Mouse (Mus musculus) CH12.LX (cell line): ENCODE measurements around the gene Card9. TPM values are rescaled to one million over a fixed set of nuclear protein-coding genes. Genes with fewer than 3 reads are reported as not detected.

Source experiments
- DNase-seq: peaks from one replicate; pipeline ENCODE4 v3.0.0-alpha.2; 2013; ENCODE audit errors: extremely low read depth
- H3K27ac ChIP-seq: 2 replicates; pipeline ENCODE4 v1.5.1; 2012; ENCODE audit warnings: low read depth, mild to moderate bottlenecking, control low read depth, moderate library complexity; ENCODE audit not compliant: insufficient read depth
- H3K27me3 ChIP-seq: replicated peaks from 2 replicates; pipeline ENCODE3; 2012; ENCODE audit warnings: inconsistent platforms
- H3K36me3 ChIP-seq, 2 experiments: replicated peaks in 1 of 2; 2 replicates each; pipeline versions ENCODE3 to v1.6.1; 2012; ENCODE audit warnings: inconsistent platforms in 1 of 2, low read length in 1 of 2, mild to moderate bottlenecking in 1 of 2, mixed read lengths in 1 of 2, moderate library complexity in 1 of 2; ENCODE audit not compliant: control insufficient read depth in 1 of 2, insufficient read depth in 1 of 2
- H3K4me1 ChIP-seq, 2 experiments: 2 replicates each; pipeline ENCODE4 v1.6.1; 2012; ENCODE audit warnings: inconsistent platforms in 1 of 2, moderate library complexity in 1 of 2; ENCODE audit not compliant: insufficient read depth in 2 of 2, control insufficient read depth in 1 of 2
- H3K4me2 ChIP-seq: 2 replicates; pipeline ENCODE4 v1.6.1; 2012; ENCODE audit warnings: low read depth, mild to moderate bottlenecking, control low read depth; ENCODE audit not compliant: poor library complexity, insufficient read depth, severe bottlenecking
- H3K4me3 ChIP-seq, 3 experiments: fragments of 150-350 bp in 1 of 3; sonication (generic) in 1 of 3; replicated peaks in 1 of 3; 2 replicates each; pipeline versions ENCODE3 to v1.5.1; 2011 to 2012; ENCODE audit warnings: low read depth in 2 of 3, low read length in 2 of 3, mild to moderate bottlenecking in 2 of 3, moderate library complexity in 2 of 3, control low read depth in 1 of 3, improper control_type of control experiment in 1 of 3, inconsistent platforms in 1 of 3, mixed read lengths in 1 of 3; ENCODE audit not compliant: poor library complexity in 1 of 3
- H3K79me2 ChIP-seq: replicated peaks from 2 replicates; pipeline ENCODE4 v1.6.1; 2012; ENCODE audit warnings: mild to moderate bottlenecking, moderate library complexity; ENCODE audit not compliant: control insufficient read depth, poor library complexity, insufficient read depth, severe bottlenecking; ENCODE audit errors: extremely low read depth
- H3K9ac ChIP-seq: 2 replicates; pipeline ENCODE4 v1.6.1; 2012; ENCODE audit warnings: low read depth, mild to moderate bottlenecking, control low read depth, moderate library complexity; ENCODE audit not compliant: insufficient read depth
- H3K9me3 ChIP-seq: replicated peaks from 2 replicates; pipeline ENCODE3; 2012; ENCODE audit warnings: low read length, inconsistent platforms, mixed read lengths
- BHLHE40 ChIP-seq: IDR thresholded peaks from 2 replicates; pipeline ENCODE4 v1.6.1; 2011; ENCODE audit warnings: mild to moderate bottlenecking, low read depth, low read length, improper control_type of control experiment
- CHD1 ChIP-seq: IDR thresholded peaks from 2 replicates; pipeline ENCODE4 v1.6.1; 2012; ENCODE audit warnings: low read depth, low read length, improper control_type of control experiment, inconsistent platforms
- CHD2 ChIP-seq: IDR thresholded peaks from 2 replicates; pipeline ENCODE4 v1.6.1; 2011; ENCODE audit warnings: low read length, improper control_type of control experiment
- CTCF ChIP-seq, 2 experiments: IDR thresholded peaks in 1 of 2; conservative IDR thresholded peaks in 1 of 2; 2 replicates each; pipeline ENCODE4 v1.5.1; 2011 to 2012; ENCODE audit warnings: low read depth in 2 of 2, low read length in 2 of 2, improper control_type of control experiment in 1 of 2, inconsistent platforms in 1 of 2, mild to moderate bottlenecking in 1 of 2, moderate library complexity in 1 of 2
- E2F4 ChIP-seq: IDR thresholded peaks from 2 replicates; pipeline ENCODE4 v1.6.1; 2011; ENCODE audit warnings: low read depth, low read length, improper control_type of control experiment; ENCODE audit not compliant: insufficient replicate concordance
- ELF1 ChIP-seq: IDR thresholded peaks from 2 replicates; pipeline ENCODE4 v1.6.1; 2014; ENCODE audit warnings: low read depth, mild to moderate bottlenecking, inconsistent platforms, low read length, improper control_type of control experiment
- MAFK ChIP-seq: IDR thresholded peaks from 2 replicates; pipeline ENCODE4 v1.6.1; 2011; ENCODE audit warnings: low read length, improper control_type of control experiment; ENCODE audit not compliant: insufficient replicate concordance
- MXI1 ChIP-seq: IDR thresholded peaks from 2 replicates; pipeline ENCODE4 v1.6.1; 2011; ENCODE audit warnings: mild to moderate bottlenecking, low read depth, low read length, improper control_type of control experiment
- NELFE ChIP-seq: IDR thresholded peaks from 2 replicates; pipeline ENCODE4 v1.6.1; 2011; ENCODE audit warnings: low read depth, low read length, improper control_type of control experiment
- PAX5 ChIP-seq: IDR thresholded peaks from 2 replicates; pipeline ENCODE4 v1.6.1; 2012; ENCODE audit warnings: low read length, inconsistent platforms, mixed read lengths
- POLR2A ChIP-seq: IDR thresholded peaks from 2 replicates; pipeline ENCODE4 v1.6.1; 2011; ENCODE audit warnings: low read depth, mild to moderate bottlenecking, improper control_type of control experiment, low read length
- RCOR1 ChIP-seq: conservative IDR thresholded peaks from 2 replicates; pipeline ENCODE4 v1.6.1; 2012; ENCODE audit warnings: low read depth, mild to moderate bottlenecking, inconsistent platforms, low read length, improper control_type of control experiment
- SIN3A ChIP-seq: IDR thresholded peaks from 2 replicates; pipeline ENCODE4 v1.6.1; 2012; ENCODE audit warnings: low read length, improper control_type of control experiment, inconsistent platforms
- SMC3 ChIP-seq: IDR thresholded peaks from 2 replicates; pipeline ENCODE4 v1.6.1; 2011; ENCODE audit warnings: low read depth, low read length, improper control_type of control experiment
- TBP ChIP-seq: conservative IDR thresholded peaks from 2 replicates; pipeline ENCODE4 v1.6.1; 2011; ENCODE audit warnings: low read depth, low read length, improper control_type of control experiment
- USF1 ChIP-seq: IDR thresholded peaks from 2 replicates; pipeline ENCODE4 v1.6.1; 2014; ENCODE audit warnings: low read depth, mild to moderate bottlenecking, inconsistent platforms, low read length, improper control_type of control experiment
- USF2 ChIP-seq: conservative IDR thresholded peaks from 2 replicates; pipeline ENCODE4 v1.6.1; 2011; ENCODE audit warnings: low read depth, low read length, improper control_type of control experiment
- ZC3H11A ChIP-seq: IDR thresholded peaks from 2 replicates; pipeline ENCODE4 v1.6.1; 2012; ENCODE audit warnings: low read depth, mild to moderate bottlenecking, inconsistent platforms, low read length, improper control_type of control experiment
- ZKSCAN1 ChIP-seq: IDR thresholded peaks from 2 replicates; pipeline ENCODE4 v1.6.1; 2012; ENCODE audit warnings: low read depth, inconsistent platforms, low read length, improper control_type of control experiment, borderline replicate concordance
- ZMIZ1 ChIP-seq: IDR thresholded peaks from 2 replicates; pipeline ENCODE4 v1.6.1; 2012; ENCODE audit warnings: low read depth, mild to moderate bottlenecking, inconsistent platforms, low read length, improper control_type of control experiment
- ZNF384 ChIP-seq: IDR thresholded peaks from 2 replicates; pipeline ENCODE4 v1.6.1; 2012; ENCODE audit warnings: low read depth, low read length, improper control_type of control experiment, inconsistent platforms
- dilution Hi-C: fragments of 300-500 bp; cut with MboI; formaldehyde crosslinking; loops from 2 replicates; pipeline ENCODE4 v1.14.3; 2020; ENCODE audit warnings: low sequenced_read_pairs; ENCODE audit not compliant: extremely low pct_unique_long_range_greater_than_20kb, extremely low pct_ligation_motif_present
- in situ Hi-C: fragments of 300-500 bp; cut with MboI; formaldehyde crosslinking; loops from 3 replicates; pipeline ENCODE4 v1.14.3; 2019; ENCODE audit warnings: low sequenced_read_pairs, low pct_ligation_motif_present, low pct_unique_long_range_greater_than_20kb, mixed read lengths
- polyA plus RNA-seq: library from polyadenylated mRNA; unstranded; fragments of >175 nt; gene quantifications from 2 replicates; pipeline ENCODE4 v1.2.1, GENCODE M21; 2012; ENCODE audit warnings: low read depth; ENCODE audit not compliant: insufficient read length
- total RNA-seq, 2 experiments: library from RNA; depleted of rRNA; stranded (reverse); fragments of 300-350 nt in 1 of 2; fragments of >200 nt in 1 of 2; gene quantifications; 2 replicates each; pipeline ENCODE4 v1.2.3; 2012 to 2014

Card9 gene
- total and polyA plus RNA-seq, 3 experiments = 0.32 to 0.44 (median 0.42) TPM

DNA sequence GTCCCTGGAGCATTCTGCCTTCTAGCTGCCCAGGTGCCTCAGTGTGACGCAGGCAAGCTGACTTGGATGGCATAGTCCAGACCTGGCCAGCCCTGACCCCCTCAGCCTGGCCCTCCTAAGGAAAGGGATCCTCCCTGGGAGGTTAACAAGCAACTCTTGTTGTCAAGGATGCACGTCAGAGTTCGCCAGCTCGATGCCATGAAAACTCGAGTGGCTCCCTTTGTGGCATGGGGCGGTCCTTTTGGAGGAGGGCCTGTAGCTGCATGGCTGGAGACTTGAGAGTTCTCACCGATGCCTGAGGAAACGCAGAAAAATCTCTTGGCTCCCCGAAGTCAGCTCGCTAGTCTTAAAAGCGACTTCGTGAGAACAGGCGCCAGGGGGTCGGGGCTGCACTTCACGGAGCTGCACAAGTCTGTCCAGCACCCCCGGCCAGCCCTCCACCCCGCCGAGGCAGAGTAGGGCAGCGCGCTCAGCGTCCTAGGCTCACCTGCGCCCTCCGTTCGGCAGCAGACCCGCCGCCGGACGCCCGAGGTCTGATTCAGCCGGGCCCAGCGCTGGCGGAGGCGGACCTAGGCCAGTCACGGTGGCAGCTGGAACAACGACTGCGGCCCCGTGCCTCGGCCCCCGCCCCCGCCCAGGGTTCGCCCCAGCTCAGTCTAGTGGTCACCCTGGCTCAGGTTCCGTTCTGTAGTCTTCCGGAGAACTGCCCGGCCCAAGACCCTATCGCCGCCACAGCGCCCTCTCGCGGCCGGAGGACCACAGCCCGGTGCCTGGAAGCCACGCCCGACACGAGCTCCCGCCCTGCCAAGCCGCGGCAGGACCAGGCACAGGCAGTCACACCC lies 48.0 kb upstream of the Card9 start, which contains the start of gene Inpp5e (continued):
- TF ChIP-seq CHD2 (0 out of 2 replicates have a peak, but pooled peaks have one; percentile 22), USF1 (no peak), SIN3A (peak; percentile 83), ZC3H11A (no peak), ZKSCAN1 (no peak), ELF1 (peak; percentile 85), CHD1 (no peak), CTCF (conservative IDR thresholded peaks at IDR 0.05 in 1 of 2, IDR thresholded peaks at IDR 0.05 in 1 of 2; ENCODE audit: low read depth in 2 of 2, low read length in 2 of 2) (peak in 1 of 2 experiments; percentile 88; a peak in 2 of 4 replicates), TBP (no peak), NELFE (peak; percentile 66), ZMIZ1 (no peak), MAFK (no peak), PAX5 (no peak), SMC3 (peak; percentile 40), E2F4 (no peak)

DNA sequence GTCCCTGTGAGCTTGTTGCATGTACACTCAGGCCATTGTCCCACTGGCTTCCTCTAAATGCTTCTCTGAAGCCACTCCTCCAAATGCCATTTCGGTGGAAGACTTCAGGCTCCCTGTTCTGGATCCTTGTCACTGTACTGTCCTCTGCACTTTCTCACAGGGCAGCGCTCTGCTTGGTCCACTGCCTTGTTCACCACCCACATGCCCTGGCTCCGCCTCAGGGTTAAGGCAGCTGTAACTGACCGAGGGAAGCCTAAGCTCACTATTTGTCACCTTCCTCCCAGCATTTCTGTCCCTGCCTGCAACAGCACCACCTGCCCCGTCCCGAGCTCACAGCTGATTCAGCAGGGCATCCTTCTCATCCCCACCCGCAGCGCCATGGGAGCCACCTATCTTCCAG lies 42.6 kb upstream of the Card9 start:
- no peak overlapping the region for H3K4me3 ChIP-seq
- dilution Hi-C loops = no loop called here
- no peak for TF ChIP-seq ZNF384
- TF ChIP-seq E2F4 = no peak
- TF ChIP-seq TBP = no peak
- TF ChIP-seq MXI1 = no peak
- TF ChIP-seq POLR2A = no peak
- no peak for TF ChIP-seq ZMIZ1
- no peak for TF ChIP-seq RCOR1
- TF ChIP-seq MAFK = no peak
- no peak for TF ChIP-seq CHD1
- no peak for TF ChIP-seq BHLHE40
- no peak for TF ChIP-seq USF2
- TF ChIP-seq, all 38 proteins: peak for 0
- Histone ChIP-seq H3K27ac (no peak overlapping the region), H3K27me3 (no peaks in the 10 kb centered on the region), H3K36me3 (peaks cover 45 to 82% of the 10 kb centered on the region in 2 experiments), H3K4me2 (no peak overlapping the region), H3K9me3 (no peaks in the 10 kb centered on the region), H3K79me2 (no peaks in the 10 kb centered on the region), H3K9ac (no peak overlapping the region), H3K4me1 (peaks cover 10 to 35% of the 10 kb centered on the region in 2 experiments)
- in situ Hi-C loops = no loop called here
- no peak for DNase-seq
